Comparison of ENCODE assay signal across 16 mouse cellular contexts in the genomic region with DNA sequence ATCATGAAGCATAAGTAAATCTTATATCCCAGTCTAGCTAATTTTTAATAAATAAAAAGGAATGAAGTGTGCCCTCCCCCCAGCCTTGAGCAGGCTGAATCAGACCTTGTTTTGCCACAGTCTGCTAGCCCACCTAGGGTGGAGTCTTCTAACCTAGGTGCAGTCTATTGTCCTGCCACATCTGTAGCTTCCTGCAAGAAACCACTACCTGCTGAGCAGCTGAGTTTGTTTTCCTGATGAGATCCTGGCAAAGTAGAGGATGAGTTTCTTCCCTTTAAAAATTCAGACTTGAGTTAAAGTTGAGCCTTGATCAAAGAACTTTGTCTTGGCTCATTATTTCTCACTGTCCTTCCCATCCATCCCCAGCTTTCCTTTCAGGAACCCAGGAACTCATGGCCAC.
"Had no signal": no experiment of that assay in that cellular context is flagged by ENCODE, and none has a peak within 500 bp of the region (broad histone marks: within the 10 kb centered on the region; RNA-seq: fewer than 3 reads in every experiment).

No protein-coding gene starts in this region.

- H3K36me3 ChIP-seq: lung, embryonic 15.5 days; midbrain, embryonic 13.5 days; midbrain, embryonic 15.5 days; neural tube, embryonic 12.5 days had no signal

- H3K4me2 ChIP-seq: lung, embryonic 15.5 days; midbrain, embryonic 11.5 days; midbrain, embryonic 13.5 days; midbrain, embryonic 15.5 days; neural tube, embryonic 12.5 days had no signal

- H3K9ac ChIP-seq: lung, embryonic 15.5 days; midbrain, embryonic 13.5 days; midbrain, embryonic 15.5 days; neural tube, embryonic 12.5 days had no signal

- DNase-seq: lung, adult 2 months; lung, postnatal 14 days; lung, postnatal 36 days; right cerebral cortex, postnatal 14 days; spleen, adult 18-20 months; thymus, adult 18-20 months; thymus, postnatal 14 days; thymus, postnatal 36 days had no signal

- H3K4me3 ChIP-seq: lung, embryonic 15.5 days; megakaryocyte, embryonic 14.5 days; midbrain, embryonic 13.5 days; midbrain, embryonic 15.5 days; neural tube, embryonic 12.5 days had no signal

- H3K27me3 ChIP-seq: lung, embryonic 15.5 days; midbrain, embryonic 13.5 days; midbrain, embryonic 15.5 days; neural tube, embryonic 12.5 days had no signal

- ATAC-seq: lung, postnatal 0 days; midbrain, embryonic 13.5 days; midbrain, embryonic 15.5 days had no signal

- H3K9me3 ChIP-seq: lung, embryonic 15.5 days; megakaryocyte, embryonic 14.5 days; midbrain, embryonic 13.5 days; midbrain, embryonic 15.5 days; neural tube, embryonic 12.5 days had no signal

- H3K27ac ChIP-seq: lung, embryonic 15.5 days; macrophage; midbrain, embryonic 13.5 days; midbrain, embryonic 15.5 days; neural tube, embryonic 12.5 days had no signal

- H3K4me1 ChIP-seq: lung, embryonic 15.5 days; midbrain, embryonic 13.5 days; midbrain, embryonic 15.5 days; neural tube, embryonic 12.5 days had no signal
